Mouse (Mus musculus): Measurements from ENCODE around the gene Wdr48.

The Wdr48 gene

GRCm38 (mm10) chr9:119925120-119925657 is 30.5 kb downstream of the Wdr48 start:
- peak; percentile 41 to 78 for DNase-seq

DNA sequence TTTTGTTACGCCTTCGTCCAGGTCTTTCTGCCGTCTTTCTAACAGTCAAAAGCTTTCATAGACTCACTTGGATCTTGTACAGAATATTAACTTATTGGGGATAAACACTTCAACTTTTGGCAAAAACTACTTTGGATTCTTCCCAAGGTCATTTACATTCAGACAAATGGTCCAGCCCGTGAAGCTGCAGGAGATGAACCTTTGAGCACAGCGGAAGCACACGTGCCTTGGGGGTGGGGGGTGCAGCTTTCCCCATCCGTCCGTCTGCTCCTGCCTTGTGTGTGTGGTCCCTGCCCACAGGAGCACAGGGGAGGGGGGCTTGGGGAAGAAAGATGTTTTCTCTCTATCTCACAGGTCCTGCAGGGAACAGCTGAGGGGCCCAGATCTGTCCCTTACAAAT is 31.1 kb downstream of the Wdr48 start:
- DNase-seq = peak in 1 of 2 experiments; percentile 53

DNA sequence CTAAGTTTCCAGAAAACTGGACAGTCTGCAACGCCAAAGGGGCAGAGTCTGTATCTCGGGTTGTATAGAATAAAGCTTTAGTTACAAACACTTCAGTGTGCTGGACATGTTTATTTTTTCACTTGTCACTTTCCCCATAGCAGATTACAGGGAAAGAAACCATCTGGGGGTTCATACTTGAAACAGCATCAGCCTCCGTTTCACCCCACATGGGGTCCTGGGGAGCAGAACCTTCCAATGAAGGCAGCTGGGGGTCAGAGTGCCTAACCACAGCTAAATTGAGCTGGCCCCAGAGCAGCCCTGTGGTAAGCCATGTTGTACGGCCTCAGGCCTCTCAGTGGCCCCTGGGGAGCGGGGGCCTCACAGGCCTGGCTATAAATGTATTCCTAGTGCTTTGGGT is 31.8 kb downstream of the Wdr48 start:
- DNase-seq = peak; percentile 24 to 78

GRCm38 (mm10) chr9:119932358-119932757 is 37.7 kb downstream of the Wdr48 start:
- no peak for DNase-seq

DNA sequence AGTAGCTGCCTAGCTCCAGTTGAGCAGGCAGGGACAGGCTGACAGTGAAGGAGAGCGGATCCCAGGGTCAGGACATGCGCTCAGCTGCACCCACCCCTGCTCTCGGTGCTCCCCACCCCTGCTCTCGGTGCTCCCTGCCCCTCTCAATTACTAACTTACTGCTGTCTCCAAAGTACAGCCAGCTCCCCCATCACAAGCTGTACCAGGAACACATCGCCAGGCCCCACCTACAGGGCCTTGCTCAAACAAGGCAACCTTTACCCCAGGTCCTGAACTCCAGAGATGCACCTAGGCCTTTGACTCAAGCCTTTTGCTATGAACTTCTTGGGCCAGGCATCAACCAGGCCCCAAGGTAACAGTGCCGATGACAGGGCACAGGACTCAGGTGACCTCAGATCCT is 39.0 kb downstream of the Wdr48 start:
- no peak for DNase-seq

DNA sequence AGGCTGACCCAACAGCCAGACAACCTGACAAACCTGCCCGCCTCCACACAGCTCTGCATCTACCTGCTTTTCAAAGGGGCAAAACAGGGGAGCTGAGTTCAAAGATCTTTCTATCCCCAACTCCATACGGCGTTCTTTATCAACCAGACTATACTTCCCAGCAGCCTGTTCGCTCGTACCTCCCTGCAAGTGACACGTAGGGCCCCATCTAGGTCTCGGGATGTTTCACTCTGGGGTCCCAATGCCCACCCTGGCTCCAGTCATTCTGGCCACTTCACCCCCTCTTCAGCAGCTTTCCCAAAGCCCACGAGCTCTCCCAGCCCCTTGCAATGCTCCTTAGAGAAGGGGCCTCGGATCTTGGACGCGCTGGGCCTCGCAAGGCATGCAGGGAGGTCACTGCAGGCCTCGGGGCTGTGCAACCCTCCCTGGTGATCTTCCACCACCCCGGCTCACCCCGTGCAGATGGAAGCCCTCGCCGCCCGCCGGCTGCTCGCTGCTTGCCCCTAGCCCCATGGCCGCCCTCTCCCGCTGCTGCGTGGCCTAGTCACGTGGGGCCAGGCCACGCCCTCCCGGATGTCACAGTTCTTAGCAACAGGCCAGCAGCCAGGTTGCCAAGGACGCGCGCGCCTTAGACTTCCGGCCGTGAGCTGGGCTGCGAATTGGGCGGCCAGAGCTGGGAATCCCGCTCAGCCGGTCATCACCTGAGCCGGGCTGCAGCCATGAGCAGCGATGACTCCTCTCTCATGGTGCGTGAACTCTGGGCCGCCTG is 42.5 kb downstream of the Wdr48 start, which contains the start of the genes Gorasp1 and Ttc21a:
TSS of gene Gorasp1 (minus strand) at position 561 of the 769 bp plus-strand sequence.
TSS of gene Ttc21a (plus strand) at position 602 of the 769 bp plus-strand sequence.
- DNase-seq = peak; percentile 96

DNA sequence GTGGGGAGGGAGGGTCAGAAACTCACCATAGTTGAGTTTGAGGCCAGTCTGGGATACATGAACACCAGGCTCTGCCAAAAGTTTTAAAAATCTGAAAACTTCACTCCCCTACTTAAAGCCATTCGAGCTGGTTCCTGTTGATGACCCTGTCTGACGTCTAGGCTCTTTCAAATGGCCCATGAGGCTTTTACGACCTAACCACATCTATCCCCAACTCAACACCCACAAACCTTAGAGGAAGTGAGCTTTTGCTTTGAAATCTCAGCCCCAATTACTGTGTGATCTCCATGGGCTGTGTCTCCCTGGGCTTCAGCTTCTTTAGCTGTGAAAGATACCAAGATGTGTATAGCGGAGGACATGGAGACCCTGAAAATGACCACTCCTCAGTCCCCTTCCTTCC is 43.8 kb downstream of the Wdr48 start:
- no peak for DNase-seq

GRCm38 (mm10) chr9:119939646-119940045 is 45.0 kb downstream of the Wdr48 start:
- DNase-seq = no peak

DNA sequence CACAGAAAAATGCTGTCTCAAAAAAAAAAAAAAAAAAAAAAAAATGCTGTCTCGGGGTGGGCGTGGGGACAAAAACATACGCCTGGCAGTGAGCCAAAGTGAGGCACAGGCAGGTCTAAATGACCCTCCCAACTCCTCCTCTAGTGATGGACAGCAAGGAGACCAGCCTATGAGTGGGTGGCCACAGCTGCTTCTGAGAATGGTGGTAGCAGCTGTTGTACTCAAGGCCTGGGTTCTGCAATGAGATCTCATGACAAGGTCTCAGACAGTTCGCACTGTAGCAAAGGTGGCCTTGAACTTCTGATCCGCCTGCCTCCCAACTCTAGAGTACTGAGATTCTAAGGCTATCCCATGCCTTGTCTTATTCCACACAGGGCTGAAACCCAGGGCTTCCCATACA is 46.7 kb downstream of the Wdr48 start:
- no peak for DNase-seq

DNA sequence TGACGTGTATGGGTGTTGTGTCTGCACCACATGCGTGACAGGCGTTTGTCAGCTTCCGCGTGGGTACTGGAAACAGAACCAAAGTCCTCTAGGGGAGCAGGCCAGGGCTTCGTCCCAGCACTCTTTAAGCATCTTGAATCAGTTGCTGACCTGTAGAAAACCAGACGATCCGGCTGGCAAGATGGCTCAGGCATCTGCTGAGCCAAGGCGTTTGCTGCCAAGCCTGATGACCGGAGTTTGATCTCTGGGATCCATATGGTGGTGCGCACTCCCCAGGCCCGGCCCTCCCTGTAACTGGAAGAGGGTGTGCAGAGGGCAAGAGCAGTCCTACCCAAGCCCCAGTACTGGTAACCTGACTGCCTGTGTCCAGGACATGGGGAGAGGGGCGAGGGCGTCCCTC is 47.2 kb downstream of the Wdr48 start:
- no peak for DNase-seq

GRCm38 (mm10) chr9:119943326-119943725 is 48.6 kb downstream of the Wdr48 start:
- no peak for DNase-seq

- DNase-seq = peak in 1 of 2 experiments; percentile 54
Measured at GRCm38 (mm10) chr9:119945173-119945900, 50.7 kb downstream of the Wdr48 start.

GRCm38 (mm10) chr9:119948804-119949203 is 54.1 kb downstream of the Wdr48 start:
- peak; percentile 31 to 53 for DNase-seq

GRCm38 (mm10) chr9:119950434-119950833 is 55.8 kb downstream of the Wdr48 start:
- DNase-seq = peak; percentile 36 to 78

DNA sequence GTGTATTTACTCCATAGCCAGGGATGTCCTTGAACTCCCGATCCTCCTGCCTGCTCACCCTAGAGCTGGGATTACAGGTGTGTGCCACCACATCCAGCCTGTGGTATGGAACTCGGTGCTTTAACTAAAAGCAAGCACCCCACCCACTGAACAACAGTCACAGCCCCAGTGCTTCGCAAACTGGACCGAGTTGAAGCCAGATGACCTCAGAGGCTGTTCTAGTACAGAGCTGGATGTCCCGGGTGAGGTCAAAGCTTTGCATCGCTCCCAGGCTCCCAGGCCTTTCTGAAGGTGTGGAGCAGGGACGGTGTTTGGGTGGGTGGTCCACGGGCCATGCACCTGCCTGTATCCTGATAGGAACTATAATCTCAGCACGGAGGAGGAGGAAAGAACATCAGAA is 56.7 kb downstream of the Wdr48 start:
- DNase-seq = no peak

DNA sequence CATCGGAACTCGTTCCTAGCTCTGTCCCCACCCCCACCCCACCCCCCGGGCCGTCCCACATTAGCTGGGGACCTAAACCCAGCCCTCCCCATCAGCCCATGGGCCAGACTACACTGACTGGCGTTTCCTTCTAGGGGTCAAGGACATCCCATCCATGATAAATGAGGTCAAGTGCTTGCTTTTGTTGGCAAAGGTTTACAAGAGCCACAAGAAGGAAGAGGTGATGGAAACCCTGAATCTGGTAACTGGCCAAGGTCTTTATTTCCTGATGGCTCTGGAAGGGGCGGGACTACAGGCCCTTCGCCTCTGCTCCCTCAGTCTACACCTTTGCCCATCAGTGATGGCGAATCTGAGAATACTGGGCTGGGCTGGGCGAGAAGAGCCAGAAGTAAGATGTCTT is 64.2 kb downstream of the Wdr48 start:
- no peak for DNase-seq

GRCm38 (mm10) chr9:119962216-119962615 is 67.5 kb downstream of the Wdr48 start:
- peak in 1 of 2 experiments; percentile 23 for DNase-seq

DNA sequence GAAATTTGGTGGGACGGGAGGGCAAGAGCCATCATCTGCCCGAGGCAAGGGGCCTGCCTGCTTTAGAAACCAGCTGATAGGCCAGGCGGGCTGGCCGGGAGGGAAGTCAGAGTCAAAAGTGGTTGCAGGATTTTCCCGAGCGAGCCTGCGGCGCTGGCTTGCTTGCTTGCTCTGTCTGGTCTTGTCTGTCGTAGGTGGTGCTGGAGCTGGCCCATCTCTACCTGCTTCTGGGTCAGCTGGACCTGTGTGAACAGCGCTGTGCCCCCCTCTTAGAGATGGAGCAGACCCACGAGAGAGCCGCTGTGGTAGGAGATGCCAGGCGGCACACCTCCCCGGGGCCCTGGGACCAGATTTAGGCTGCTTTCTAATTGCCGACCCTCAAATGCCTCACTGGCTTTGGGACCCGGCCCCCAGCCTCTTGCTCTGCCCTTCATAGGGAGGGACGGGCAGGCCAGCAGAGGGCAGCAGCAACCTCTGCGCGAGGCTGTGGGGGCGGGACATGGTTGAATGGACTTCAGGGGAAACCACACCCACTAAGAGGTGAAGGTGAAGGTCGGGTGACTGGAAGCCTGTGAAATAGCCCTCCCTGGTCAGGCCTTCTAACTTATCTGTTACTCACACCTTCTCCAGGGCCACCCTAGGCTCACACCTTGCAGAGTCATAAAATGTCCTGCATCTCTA is 68.4 kb downstream of the Wdr48 start:
- DNase-seq = peak; percentile 77 to 86

- DNase-seq = peak; percentile 54 to 81
Measured at GRCm38 (mm10) chr9:119964206-119964605, 69.5 kb downstream of the Wdr48 start.

GRCm38 (mm10) chr9:119965186-119965585 is 70.5 kb downstream of the Wdr48 start:
- DNase-seq = peak in 1 of 2 experiments; percentile 27

DNA sequence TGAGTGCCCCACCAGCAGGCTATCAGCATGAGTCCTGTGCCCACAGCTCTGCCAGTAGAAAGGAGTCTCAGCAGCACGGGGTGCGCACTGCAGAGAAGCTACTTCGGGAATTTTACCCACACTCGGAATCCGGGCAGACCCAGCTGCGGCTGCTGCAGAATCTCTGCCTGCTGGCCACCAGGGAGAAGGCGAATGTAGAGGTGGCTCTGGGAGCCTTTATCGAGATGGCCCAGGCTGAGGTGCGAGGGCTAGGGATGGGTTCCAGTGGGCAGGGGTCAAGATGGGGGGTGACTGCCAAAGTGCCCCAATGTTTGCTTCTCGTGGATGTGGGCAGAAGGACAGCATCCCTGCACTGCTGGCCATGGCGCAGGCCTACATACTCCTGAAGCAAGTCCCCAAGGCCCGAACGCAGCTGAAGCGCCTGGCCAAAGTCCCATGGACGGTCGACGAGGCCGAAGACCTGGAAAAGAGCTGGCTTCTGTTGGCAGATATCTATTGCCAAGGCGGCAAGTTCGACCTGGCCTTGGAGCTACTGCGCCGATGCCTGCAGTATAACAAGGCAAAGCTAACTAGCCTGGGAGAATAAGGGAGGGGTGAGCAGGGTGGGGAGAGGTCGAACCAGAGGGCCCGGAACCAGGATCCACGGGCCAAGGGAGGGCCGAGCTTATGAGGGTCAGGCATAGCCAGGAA is 71.7 kb downstream of the Wdr48 start:
- DNase-seq = peak in 1 of 2 experiments; percentile 21

DNA sequence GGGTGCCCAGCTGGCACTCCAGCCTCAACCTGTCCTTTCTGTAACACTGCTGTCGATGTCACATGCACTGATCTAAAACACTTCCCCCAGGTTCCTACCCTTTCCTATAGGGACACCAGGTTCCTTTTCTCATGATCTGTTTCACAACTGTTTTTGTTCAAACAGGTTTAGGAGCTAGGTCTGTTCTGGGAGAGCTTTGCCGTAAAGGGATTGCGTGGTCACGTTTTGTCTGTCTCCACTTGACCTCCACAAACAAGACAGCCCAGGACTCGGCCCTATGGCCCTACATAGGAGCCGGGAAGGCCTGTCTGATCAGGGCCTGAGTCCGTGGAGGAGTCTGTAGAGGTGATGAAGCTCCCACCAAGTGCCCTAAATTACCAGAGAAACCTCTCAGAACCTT is 75.1 kb downstream of the Wdr48 start:
- no peak for DNase-seq
